Mouse (Mus musculus) MEL (cell line): ENCODE results near the gene Src.

Source experiments
- CHD1 ChIP-seq: IDR thresholded peaks from 2 replicates; pipeline ENCODE4 v1.6.1; 2012; ENCODE audit warnings: low read depth, mild to moderate bottlenecking, inconsistent platforms, low read length, improper control_type of control experiment
- CTCF ChIP-seq, 3 experiments: IDR thresholded peaks in 2 of 3; conservative IDR thresholded peaks in 1 of 3; 2 replicates each; pipeline ENCODE4 v1.5.1; 2011 to 2012; ENCODE audit warnings: low read length in 3 of 3, low read depth in 2 of 3, mild to moderate bottlenecking in 2 of 3, improper control_type of control experiment in 1 of 3, inconsistent platforms in 1 of 3, mixed read lengths in 1 of 3, moderate library complexity in 1 of 3; ENCODE audit not compliant: control insufficient read depth in 1 of 3, insufficient read depth in 1 of 3, poor library complexity in 1 of 3, severe bottlenecking in 1 of 3
- EP300 ChIP-seq, 2 experiments: IDR thresholded peaks; 2 replicates each; pipeline ENCODE4 v1.6.1; 2011; ENCODE audit warnings: improper control_type of control experiment in 2 of 2, low read length in 2 of 2, low read depth in 1 of 2, mild to moderate bottlenecking in 1 of 2
- ETS1 ChIP-seq: IDR thresholded peaks from 2 replicates; pipeline ENCODE4 v1.6.1; 2012; ENCODE audit warnings: low read depth, mild to moderate bottlenecking, inconsistent platforms, low read length, improper control_type of control experiment, moderate library complexity
- GABPA ChIP-seq: IDR thresholded peaks from 2 replicates; pipeline ENCODE4 v1.6.1; 2012; ENCODE audit warnings: low read depth, mild to moderate bottlenecking, inconsistent platforms, low read length, improper control_type of control experiment, moderate library complexity
- GATA1 ChIP-seq: IDR thresholded peaks from 2 replicates; pipeline ENCODE4 v1.6.1; 2011; ENCODE audit warnings: low read depth, low read length, improper control_type of control experiment
- MAFK ChIP-seq: IDR thresholded peaks from 2 replicates; pipeline ENCODE4 v1.6.1; 2011; ENCODE audit warnings: low read depth, mild to moderate bottlenecking, low read length, improper control_type of control experiment, borderline replicate concordance
- POLR2A ChIP-seq, 2 experiments: IDR thresholded peaks; 2 replicates each; pipeline ENCODE4 v1.6.1; 2011 to 2012; ENCODE audit warnings: low read length in 2 of 2, mild to moderate bottlenecking in 2 of 2, control low read depth in 1 of 2, improper control_type of control experiment in 1 of 2, low read depth in 1 of 2, moderate library complexity in 1 of 2; ENCODE audit not compliant: control insufficient read depth in 1 of 2, insufficient read depth in 1 of 2, poor library complexity in 1 of 2
- SMC3 ChIP-seq: IDR thresholded peaks from 2 replicates; pipeline ENCODE4 v1.6.1; 2011; ENCODE audit warnings: low read depth, low read length, improper control_type of control experiment
- UBTF ChIP-seq: IDR thresholded peaks from 2 replicates; pipeline ENCODE4 v1.6.1; 2012; ENCODE audit warnings: low read depth, mild to moderate bottlenecking, inconsistent platforms, low read length, improper control_type of control experiment, moderate library complexity, borderline replicate concordance; ENCODE audit not compliant: insufficient read depth
- USF2 ChIP-seq, 2 experiments: IDR thresholded peaks; 2 replicates each; pipeline ENCODE4 v1.6.1; 2011 to 2012; ENCODE audit warnings: improper control_type of control experiment in 2 of 2, low read length in 2 of 2, borderline replicate concordance in 1 of 2, inconsistent platforms in 1 of 2, low read depth in 1 of 2, mild to moderate bottlenecking in 1 of 2; ENCODE audit not compliant: insufficient read depth in 1 of 2
- ZKSCAN1 ChIP-seq: IDR thresholded peaks from 2 replicates; pipeline ENCODE4 v1.6.1; 2012; ENCODE audit warnings: low read depth, mild to moderate bottlenecking, inconsistent platforms, low read length, improper control_type of control experiment, moderate library complexity

- TF ChIP-seq SMC3 (no peak), CTCF (IDR thresholded peaks at IDR 0.05 in 2 of 3, conservative IDR thresholded peaks at IDR 0.05 in 1 of 3; ENCODE audit: control insufficient read depth in 1 of 3, insufficient read depth in 1 of 3, low read depth in 2 of 3, low read length in 3 of 3, poor library complexity in 1 of 3, severe bottlenecking in 1 of 3) (no peak), POLR2A (IDR thresholded peaks at IDR 0.05; ENCODE audit: control insufficient read depth in 1 of 2, insufficient read depth in 1 of 2, low read depth in 1 of 2, low read length in 2 of 2, poor library complexity in 1 of 2) (no peak), EP300 (IDR thresholded peaks at IDR 0.05; ENCODE audit: low read depth in 1 of 2, low read length in 2 of 2) (no peak), UBTF (no peak), CHD1 (no peak), ZKSCAN1 (no peak), ETS1 (no peak), GATA1 (no peak), GABPA (no peak), USF2 (IDR thresholded peaks at IDR 0.05; ENCODE audit: borderline replicate concordance in 1 of 2, insufficient read depth in 1 of 2, low read depth in 1 of 2, low read length in 2 of 2) (no peak), MAFK (no peak)
Observed at GRCm38 (mm10) chr2:157426171-157426570, 7.9 kb downstream of the Src start.
